Mouse (Mus musculus): ENCODE measurements around the gene A730015C16Rik.

GRCm38 (mm10) chr4:108811142-108811541 lies 37.3 kb downstream of the A730015C16Rik start:
- TF ChIP-seq USF1 (IDR thresholded peaks at IDR 0.05; ENCODE audit: low read depth) (no peak), CTCF (IDR thresholded peaks at IDR 0.05; ENCODE audit: control insufficient read depth, insufficient read depth, insufficient read length) (no peak), MYOG (IDR thresholded peaks at IDR 0.05; ENCODE audit: control insufficient read depth, extremely low read depth, insufficient read length) (no peak), MAX (IDR thresholded peaks at IDR 0.05) (no peak), FOSL1 (IDR thresholded peaks at IDR 0.05; ENCODE audit: insufficient read depth, low read length, poor library complexity, severe bottlenecking) (no peak)

All from C2C12 (cell line).